Mouse (Mus musculus) forebrain, embryonic 11.5 days (tissue): ENCODE data around the gene Rdh13. TPM values are rescaled to one million over a fixed set of nuclear protein-coding genes. Genes with fewer than 3 reads are reported as not detected.
"Not testable (repeated sequence)": the region's sequence is repeated elsewhere in the genome, so short reads cannot be mapped to it uniquely, and the experiment has no call there.

ENCODE experiments used
- ATAC-seq: fragments of 200-750 bp; cut with Nextera tagmentation; replicated peaks from 2 replicates; pipeline ENCODE4 v1.8.0; 2017; ENCODE audit warnings: moderate TSS enrichment; ENCODE audit not compliant: low FRiP score
- DNase-seq: peaks from one replicate; pipeline ENCODE4 v3.0.0-alpha.2; 2017; ENCODE audit warnings: low spot score
- H3K27ac ChIP-seq: fragments of 300-500 bp; sonication (generic); 2 replicates; pipeline ENCODE4 v1.5.1; 2014; ENCODE audit warnings: low read depth, low read length
- H3K27me3 ChIP-seq: fragments of 300-500 bp; sonication (generic); 2 replicates; pipeline ENCODE4 v1.6.1; 2014; ENCODE audit warnings: mild to moderate bottlenecking, low read length, mixed read lengths; ENCODE audit not compliant: control insufficient read depth, insufficient read depth
- H3K36me3 ChIP-seq: fragments of 300-500 bp; sonication (generic); 2 replicates; pipeline ENCODE4 v1.6.1; 2014; ENCODE audit warnings: mild to moderate bottlenecking, low read length, moderate library complexity, mixed read lengths; ENCODE audit not compliant: control insufficient read depth, insufficient read depth
- H3K4me1 ChIP-seq: fragments of 300-500 bp; sonication (generic); replicated peaks from 2 replicates; pipeline ENCODE4 v1.6.1; 2014; ENCODE audit warnings: low read length, mixed read lengths; ENCODE audit not compliant: control insufficient read depth, insufficient read depth
- H3K4me2 ChIP-seq: fragments of 300-500 bp; sonication (generic); 2 replicates; pipeline ENCODE4 v1.6.1; 2014; ENCODE audit warnings: low read depth, mild to moderate bottlenecking, low read length, moderate library complexity, mixed read lengths; ENCODE audit not compliant: severe bottlenecking
- H3K4me3 ChIP-seq: fragments of 300-500 bp; sonication (generic); 2 replicates; pipeline ENCODE4 v1.5.1; 2014; ENCODE audit warnings: low read depth, low read length
- H3K9ac ChIP-seq: fragments of 300-500 bp; sonication (generic); 2 replicates; pipeline ENCODE4 v1.6.1; 2014; ENCODE audit warnings: low read length
- H3K9me3 ChIP-seq: fragments of 300-500 bp; sonication (generic); 2 replicates; pipeline ENCODE4 v1.6.1; 2016; ENCODE audit warnings: low read length, mixed read lengths; ENCODE audit not compliant: control insufficient read depth
- WGBS: fragments of 180-500 bp; shearing (Covaris S2); extraction: QIAGEN DNeasy Blood & Tissue Kit; methylation state at CpG from one replicate; pipeline ENCODE4 v1.1.7; 2014; 5-methylcytosine and 5-hydroxymethylcytosine counted together
- microRNA-seq: library from miRNA; unstranded; fragments of <30 nt; microRNA quantifications from one replicate; pipeline ENCODE4, GENCODE M21; 2016; ENCODE audit not compliant: insufficient number of aligned reads
- polyA plus RNA-seq: library from polyadenylated mRNA; unstranded; fragments of >200 nt; fragmentation: Nextera tagmentation; extraction: Ambion mirVana; gene quantifications from 2 replicates; pipeline ENCODE4 v1.2.1, GENCODE M21; 2014

The Rdh13 gene
- polyA plus RNA-seq, 1 experiment from 2014 or later: 28.4 TPM

DNA sequence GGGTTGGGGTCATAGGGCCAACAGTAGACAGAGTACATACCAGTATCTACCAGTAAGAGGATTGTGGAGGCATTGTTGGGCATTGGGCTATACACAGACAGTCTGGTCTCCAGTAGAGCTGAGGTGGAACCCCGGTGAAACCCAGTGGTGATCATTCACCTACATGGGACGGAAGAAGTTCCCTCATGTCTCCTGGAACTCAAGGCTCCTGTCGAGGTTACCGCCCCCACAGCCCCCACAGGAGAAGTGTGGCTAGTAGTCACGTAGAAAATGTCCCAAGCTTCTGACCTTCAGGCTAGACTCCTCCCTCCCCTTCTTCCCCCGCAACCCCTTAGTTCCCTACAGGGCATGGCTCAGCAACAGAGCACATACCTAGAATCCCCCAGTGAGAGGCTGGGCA is 25.8 kb downstream of the Rdh13 start:
- no peak for ATAC-seq
- Histone ChIP-seq H3K9ac (no peak overlapping the region), H3K4me1 (no peaks in the 10 kb centered on the region), H3K9me3 (no peaks in the 10 kb centered on the region), H3K36me3 (no peaks in the 10 kb centered on the region), H3K27me3 (no peaks in the 10 kb centered on the region), H3K27ac (no peak overlapping the region), H3K4me3 (no peak overlapping the region), H3K4me2 (no peak overlapping the region)
- DNase-seq: no peak
- WGBS: 87% methylated on average over 6 of the region's 6 CpGs

GRCm38 (mm10) chr7:4412406-4412805 is 33.0 kb downstream of the Rdh13 start:
- H3K4me1 ChIP-seq, ATAC-seq, DNase-seq, H3K9ac ChIP-seq, H3K36me3 ChIP-seq, H3K27ac ChIP-seq, H3K27me3 ChIP-seq, H3K4me3 ChIP-seq, H3K4me2 ChIP-seq, H3K9me3 ChIP-seq: not testable (repeated sequence)
- WGBS: 95% methylated on average over 15 of the region's 15 CpGs

DNA sequence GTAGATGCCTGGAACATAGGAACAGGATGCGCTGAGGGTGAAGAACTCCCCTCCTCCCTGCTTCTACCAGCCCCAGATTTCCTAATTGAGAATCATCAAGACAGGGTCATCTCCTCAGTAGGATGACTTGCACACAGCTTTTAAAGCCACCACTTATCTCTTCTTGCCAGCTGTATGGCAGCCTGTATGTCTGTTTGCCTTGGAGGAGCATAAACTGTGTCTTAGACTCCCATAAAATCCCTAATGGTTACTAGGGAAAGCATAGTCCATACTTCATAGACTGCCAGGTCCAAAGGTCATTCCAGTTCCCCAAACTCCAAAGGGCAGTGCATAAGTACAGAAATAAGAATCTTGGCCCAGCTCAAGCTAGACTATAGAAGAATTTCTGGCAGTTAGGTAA is 47.7 kb downstream of the Rdh13 start, which contains the start of gene Gp6:
Gene Gp6, minus strand, starts transcription at position 15 of the 400 bp plus-strand sequence.
- WGBS: 83% methylated on average over 1 of the region's 1 CpGs
- DNase-seq (no peak), ATAC-seq (no peak)
- no peak within 1 kb of the TSS for H3K9ac ChIP-seq
- H3K4me3 ChIP-seq: no peak within 1 kb of the TSS
- no peaks in the 10 kb centered on the region for H3K27me3 ChIP-seq
- H3K4me1 ChIP-seq: no peaks in the 10 kb centered on the region
- H3K36me3 ChIP-seq: no peaks in the 10 kb centered on the region
- H3K27ac ChIP-seq: no peak within 1 kb of the TSS
- no peaks in the 10 kb centered on the region for H3K9me3 ChIP-seq
- H3K4me2 ChIP-seq: no peak within 1 kb of the TSS

Small RNAs within 50 kb of the gene (microRNA-seq; reads per million reads assigned to microRNA genes)
- not detected for gene Gm24605
- not detected for gene Gm24752
- not detected for gene Gm25349

Other genes starting within 250 kb of the Rdh13 start
- 0.16 TPM in 1 of 2 replicates, not detected in the other for gene Lilra5, start 207.9 kb downstream of the Rdh13 start, polyA plus RNA-seq
- gene Ncr1, start 107.9 kb downstream of the Rdh13 start, polyA plus RNA-seq: not detected in 2 replicates
- gene Gp6, start 47.9 kb downstream of the Rdh13 start, polyA plus RNA-seq: 0.28 and 1.0 TPM in 2 replicates
- 3.3 and 3.8 TPM in 2 replicates for gene Eps8l1, start 15.0 kb upstream of the Rdh13 start, polyA plus RNA-seq
- gene Ppp1r12c, start 56.0 kb upstream of the Rdh13 start, polyA plus RNA-seq: 46.8 and 48.6 TPM in 2 replicates
- gene Tnnt1, start 70.7 kb upstream of the Rdh13 start, polyA plus RNA-seq: 4.2 and 5.6 TPM in 2 replicates
- 1.8 and 2.4 TPM in 2 replicates for gene Tnni3, start 78.6 kb upstream of the Rdh13 start, polyA plus RNA-seq
- gene Dnaaf3, start 86.8 kb upstream of the Rdh13 start, polyA plus RNA-seq: 1.4 and 2.0 TPM in 2 replicates
- gene Syt5, start 101.9 kb upstream of the Rdh13 start, polyA plus RNA-seq: 13.5 and 15.3 TPM in 2 replicates
- gene Ptprh, start 158.4 kb upstream of the Rdh13 start, polyA plus RNA-seq: not detected in 2 replicates
- gene Tmem86b, start 185.8 kb upstream of the Rdh13 start, polyA plus RNA-seq: 2.3 and 3.4 TPM in 2 replicates
- 6.6 and 7.1 TPM in 2 replicates for gene Ppp6r1, start 213.4 kb upstream of the Rdh13 start, polyA plus RNA-seq
- 115 TPM in 2 replicates for gene Hspbp1, start 239.4 kb upstream of the Rdh13 start, polyA plus RNA-seq
- 2.8 and 3.1 TPM in 2 replicates for gene Brsk1, start 245.0 kb upstream of the Rdh13 start, polyA plus RNA-seq